Mouse (Mus musculus) mesoderm, embryonic 11.5 days (tissue): ENCODE data around the gene Cacna1d.
A peak's percentile ranks its signal among the peaks of the same experiment; 100 is the strongest.

Experiments
- DNase-seq: peaks from one replicate; pipeline ENCODE4 v3.0.0-alpha.2; 2012; ENCODE audit warnings: low read depth, low spot score

Cacna1d gene

DNA sequence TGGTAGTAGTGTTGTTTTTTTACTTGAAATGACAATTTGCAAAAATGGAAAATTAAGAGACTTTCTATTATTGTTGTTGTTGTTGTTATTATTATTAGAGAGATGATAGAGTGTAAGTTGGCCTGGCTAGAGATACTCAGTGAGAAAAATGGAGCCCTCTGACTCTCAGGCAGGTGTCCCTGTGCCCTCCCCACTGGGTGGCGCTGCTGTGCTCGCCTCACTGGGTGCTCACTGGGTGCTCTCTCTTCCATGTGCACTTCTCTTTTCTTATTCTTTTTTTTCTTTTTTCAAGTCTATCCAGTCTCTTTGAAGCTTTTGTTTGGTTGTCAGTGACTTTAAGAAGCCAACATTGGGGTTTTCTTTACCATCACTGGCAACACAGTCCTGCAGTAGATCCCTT lies 463.9 kb downstream of the Cacna1d start:
- no peak for DNase-seq

DNA sequence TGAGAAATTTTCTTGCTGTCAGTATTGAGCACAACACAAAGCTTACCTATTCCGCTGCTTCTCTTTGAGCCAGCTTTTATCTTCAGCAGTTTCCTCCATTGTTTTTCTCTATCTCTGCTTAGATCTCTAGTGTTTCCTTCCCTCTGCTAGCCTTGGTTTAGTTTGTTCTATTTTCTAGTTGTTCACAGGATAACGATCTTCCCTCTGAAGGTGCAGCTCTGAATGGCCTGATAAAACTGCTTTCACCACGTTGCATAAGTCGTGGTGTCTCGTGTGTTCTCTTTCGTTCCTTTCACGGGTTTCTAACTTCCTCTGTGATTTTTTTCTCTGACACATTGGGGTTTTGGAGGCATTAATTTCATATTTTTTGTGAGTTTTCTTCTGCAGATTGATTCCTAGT lies 466.9 kb downstream of the Cacna1d start:
- no peak for DNase-seq

DNA sequence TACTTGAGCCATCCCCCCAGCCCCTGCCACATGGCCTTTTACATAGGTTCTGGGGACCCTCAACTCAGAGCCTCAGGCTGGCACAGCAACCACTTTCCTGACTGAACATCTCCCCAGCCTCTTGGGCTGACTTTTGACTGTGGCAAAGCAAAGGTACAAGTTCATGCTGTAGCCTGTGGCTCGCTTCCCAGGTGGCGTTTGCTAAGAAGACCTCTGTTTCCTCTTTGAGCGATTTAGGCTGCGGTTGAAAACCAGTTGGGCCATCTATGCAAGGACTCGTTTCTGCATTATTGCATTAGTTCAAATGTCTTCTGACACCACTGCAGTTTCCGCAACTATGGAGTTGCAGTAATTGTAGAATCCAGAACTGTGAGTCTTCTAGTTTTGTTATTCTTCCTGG lies 468.8 kb downstream of the Cacna1d start:
- no peak for DNase-seq

DNA sequence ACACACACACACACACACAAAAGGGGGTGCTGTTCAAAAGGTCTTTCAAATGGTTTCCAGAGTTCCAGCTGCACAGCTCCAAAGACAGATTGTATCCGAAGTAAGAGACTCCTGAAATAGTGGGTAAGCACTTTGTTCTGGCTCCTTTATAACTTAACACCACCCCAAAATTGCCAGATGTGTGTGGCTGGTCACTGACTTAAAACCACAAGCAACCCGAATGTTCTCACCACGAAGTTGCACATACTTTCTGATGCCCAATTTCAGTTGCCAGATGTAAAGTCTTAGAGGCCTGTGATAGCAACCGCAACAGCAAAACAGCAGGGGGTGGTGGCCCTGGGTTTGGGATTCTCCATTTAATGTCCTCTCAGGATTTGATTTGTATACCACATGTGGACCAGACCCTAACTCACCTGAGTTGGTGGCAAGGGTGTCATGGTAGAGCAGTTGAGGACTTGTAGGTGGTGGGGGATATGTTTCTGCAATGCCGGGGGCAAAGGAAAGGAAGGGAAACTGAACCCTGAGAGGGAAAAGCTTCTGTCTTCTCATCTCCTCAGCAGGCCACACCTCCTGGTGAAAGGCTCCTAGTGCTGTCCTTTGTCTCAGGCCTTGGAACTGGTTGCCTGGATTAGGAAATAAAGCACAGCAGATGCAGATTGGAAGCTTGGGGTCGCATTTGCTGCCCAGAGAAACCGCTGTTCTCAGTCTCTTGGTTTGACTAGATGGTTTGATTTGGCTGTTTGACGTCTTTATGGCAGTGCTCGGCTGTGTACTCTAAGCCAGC lies 471.3 kb downstream of the Cacna1d start:
- DNase-seq, result no peak

DNA sequence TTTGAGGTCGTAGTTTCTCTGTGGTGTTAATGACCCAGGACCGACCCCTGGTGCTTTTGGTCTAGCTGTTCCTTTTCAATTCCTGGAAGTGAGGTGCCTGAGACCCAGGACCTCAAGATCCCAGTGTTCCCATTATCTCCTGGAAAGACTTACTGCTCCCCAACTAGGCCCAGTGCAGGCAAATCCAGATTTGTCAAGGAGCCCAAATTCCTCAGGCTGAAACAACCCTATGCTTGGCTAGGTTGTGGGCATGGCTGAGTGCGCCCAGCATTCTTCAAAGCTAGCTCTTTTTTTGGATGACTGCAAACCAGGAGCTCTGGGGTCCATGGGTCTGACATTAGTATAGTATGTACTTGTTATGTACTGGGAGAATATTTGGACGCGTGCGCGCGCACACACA lies 471.9 kb downstream of the Cacna1d start:
- DNase-seq, result no peak

DNA sequence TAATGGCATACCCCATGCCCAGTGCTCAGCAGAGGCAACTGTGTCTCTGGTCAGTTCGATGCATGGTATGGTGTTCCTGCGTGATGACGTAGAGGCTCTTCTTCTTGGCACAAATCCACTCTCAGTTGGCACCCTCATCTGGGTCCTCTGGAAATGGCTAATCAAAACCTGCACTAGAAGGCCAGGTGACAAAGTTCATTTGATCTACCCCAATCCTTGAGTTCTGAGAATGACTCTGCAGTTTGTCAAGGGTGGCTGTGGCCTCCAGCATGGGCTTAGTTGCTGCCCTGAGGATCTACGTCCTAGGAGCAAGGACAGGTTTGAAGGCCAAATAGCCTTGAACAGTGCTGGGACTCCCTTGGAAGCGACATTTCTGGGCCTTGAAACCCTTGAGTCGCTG lies 472.4 kb downstream of the Cacna1d start:
- no peak for DNase-seq

DNA sequence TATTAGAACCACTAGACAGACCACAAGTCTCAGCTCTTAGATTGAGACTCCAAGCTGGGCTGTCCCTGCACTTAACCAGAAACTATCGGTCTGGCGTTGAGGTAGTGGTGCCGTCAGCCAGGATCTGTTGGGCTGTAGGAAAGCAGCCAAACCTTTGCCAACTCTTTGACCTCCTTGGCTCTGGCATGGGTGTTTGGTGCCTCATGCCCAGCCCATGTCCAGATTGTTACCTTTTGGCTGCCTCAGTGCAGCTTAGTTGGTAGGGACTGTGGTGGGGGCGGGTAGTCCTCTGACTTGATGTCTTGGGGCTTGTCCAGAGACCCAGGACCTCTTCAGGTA lies 472.8 kb downstream of the Cacna1d start:
- no peak for DNase-seq

DNA sequence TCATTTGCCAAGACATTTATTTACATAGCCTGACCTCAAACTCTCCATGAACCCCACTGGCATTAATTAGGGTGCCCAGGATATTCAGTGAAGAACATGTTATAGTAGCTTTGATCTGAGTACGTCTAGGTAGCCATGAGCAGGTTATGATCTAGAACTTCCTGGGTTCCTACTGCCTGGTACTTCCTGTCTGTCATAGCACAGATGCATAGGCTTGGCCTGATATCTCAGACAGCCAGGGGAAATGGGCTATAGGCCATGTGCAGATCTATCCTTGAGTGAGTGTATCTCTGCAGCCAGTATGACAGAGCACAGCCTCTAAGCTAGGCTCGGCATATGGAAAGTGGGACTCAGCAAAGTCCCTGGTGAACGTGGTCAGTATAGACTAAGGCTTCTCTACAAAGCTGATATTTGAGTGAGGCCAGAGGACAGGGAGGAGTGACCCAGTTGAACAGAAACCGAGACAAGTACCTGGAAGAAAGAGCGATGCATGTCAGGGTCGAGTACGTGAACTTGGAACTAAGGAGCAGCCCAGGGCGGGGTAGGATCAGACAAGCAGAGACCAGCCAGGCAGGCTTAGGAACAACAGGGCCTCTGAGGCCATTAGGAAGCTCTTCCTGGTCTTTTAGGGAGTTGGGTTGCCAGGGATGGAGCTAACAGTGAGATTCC lies 473.3 kb downstream of the Cacna1d start:
- no peak for DNase-seq

DNA sequence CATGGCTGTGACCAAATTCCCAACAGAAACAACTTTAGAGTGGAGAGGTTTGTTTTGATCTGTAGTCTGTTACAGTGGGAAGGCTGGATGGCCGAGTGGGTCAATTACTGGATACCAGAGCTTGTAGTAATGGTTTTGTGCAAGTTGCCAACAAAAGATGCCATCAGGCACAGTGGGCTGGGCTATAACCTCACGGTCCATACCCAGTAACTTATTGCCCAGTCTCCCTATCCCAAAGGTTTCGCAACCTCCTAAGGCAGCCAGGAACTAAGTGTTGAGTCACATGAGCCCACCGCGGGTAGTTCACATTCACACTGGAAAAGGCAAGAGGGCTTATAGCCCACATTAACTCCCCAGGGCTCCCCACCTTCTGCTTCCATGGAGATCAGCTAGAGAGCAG lies 474.6 kb downstream of the Cacna1d start:
- DNase-seq, result no peak

DNA sequence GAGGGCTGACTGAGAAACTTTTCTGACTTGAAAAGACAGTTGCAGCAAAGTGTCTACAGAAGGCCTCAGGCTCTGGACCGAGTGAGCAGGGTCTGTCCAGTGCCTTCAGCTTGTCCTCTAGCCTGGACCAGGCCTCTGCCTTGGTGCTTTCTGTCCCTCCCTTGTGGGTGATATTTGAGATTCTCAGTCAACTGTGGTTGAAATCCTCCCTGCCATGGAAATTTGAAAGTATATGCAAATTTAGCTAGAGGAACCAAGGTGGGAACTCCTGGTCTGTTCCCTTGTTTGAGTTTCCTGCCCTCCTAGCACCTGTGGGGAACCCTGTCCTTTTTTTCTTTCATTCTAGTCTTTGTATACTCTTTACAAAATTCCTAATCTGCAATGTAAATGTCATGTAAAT lies 476.2 kb downstream of the Cacna1d start:
- DNase-seq, result no peak

DNA sequence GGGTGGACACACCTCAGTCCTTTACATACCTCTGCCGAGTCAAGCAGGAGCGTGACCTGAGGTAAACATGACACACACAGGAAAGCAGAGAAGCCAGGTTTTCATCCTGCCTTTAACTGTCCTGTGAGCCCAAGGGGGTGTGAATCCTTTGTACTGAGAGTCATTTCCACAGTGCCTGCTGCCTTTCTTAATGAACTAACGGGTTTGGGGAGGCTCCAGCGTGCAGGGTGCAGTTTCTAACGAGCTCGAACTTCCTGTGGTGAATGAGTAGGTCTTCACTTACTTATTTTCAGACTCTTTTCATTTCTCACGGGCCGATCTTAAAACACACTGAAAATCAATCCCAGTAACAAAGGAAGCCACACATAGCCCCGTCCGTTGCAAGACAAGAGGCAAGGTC lies 476.8 kb downstream of the Cacna1d start:
- no peak for DNase-seq

DNA sequence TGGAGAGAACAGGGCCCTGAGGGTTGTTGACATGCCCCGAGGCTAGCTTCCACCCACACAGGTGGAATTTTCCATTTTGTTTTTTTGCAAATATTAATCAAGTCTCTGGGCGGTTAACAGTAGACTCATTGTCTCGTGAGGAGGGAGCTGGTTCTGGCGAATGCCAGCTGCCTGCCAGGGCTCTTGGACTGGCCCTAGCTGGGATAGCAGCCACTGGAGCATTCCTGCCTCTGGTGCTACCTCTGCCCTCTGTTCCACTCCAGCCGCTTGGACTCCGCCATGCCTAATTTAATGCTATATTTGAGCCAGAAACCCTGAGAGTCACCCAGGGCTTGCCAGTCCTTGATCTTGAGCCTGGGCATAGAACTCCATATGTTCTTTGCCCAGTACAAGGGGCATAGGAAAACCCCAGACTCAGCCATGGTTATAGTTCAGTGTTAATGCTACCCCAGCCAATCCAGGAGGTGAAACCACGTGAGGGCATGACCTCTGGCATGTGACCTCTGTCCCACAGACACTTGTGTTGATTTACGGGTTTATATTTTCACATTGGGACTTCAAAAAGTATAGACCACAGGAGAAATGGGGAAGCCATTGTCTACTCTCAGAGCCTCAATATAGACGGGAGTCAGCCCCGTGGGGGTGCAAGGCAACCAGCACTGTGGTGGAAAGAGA lies 479.2 kb downstream of the Cacna1d start:
- DNase-seq, result no peak

DNA sequence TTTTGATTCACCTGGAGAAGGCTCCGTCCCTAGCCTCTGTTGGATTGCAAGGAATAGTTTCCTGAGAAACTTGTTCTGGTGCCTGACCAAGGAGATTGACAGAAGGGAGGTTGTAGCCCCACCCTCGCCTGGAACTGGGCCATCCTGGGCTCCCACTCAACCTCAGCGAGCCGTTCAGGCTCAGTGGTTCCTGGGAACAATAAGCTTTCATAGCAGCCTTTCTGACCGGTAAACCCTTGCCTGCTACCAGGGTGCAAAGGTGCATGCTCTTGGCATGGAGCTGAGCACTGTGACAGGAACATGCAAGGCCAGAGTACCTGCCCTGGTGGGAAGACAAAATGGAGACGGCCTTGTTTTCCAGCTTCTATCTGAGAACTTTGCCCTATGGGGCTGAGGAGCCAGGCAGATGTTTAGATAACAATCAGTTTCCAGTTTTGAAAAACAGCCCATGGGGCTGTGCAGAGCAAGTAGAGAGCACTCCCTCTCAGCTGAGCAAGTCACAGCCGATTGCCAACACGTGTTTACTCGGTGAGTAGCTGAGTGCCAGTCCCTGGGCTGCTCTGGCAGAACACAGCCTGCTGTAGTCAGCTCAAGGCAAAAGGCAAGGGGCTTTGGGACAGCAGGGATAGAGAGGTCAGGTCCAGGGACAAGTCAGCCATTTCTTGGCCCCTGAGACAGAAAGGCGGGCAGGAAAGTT lies 481.2 kb downstream of the Cacna1d start:
- DNase-seq, result no peak

DNA sequence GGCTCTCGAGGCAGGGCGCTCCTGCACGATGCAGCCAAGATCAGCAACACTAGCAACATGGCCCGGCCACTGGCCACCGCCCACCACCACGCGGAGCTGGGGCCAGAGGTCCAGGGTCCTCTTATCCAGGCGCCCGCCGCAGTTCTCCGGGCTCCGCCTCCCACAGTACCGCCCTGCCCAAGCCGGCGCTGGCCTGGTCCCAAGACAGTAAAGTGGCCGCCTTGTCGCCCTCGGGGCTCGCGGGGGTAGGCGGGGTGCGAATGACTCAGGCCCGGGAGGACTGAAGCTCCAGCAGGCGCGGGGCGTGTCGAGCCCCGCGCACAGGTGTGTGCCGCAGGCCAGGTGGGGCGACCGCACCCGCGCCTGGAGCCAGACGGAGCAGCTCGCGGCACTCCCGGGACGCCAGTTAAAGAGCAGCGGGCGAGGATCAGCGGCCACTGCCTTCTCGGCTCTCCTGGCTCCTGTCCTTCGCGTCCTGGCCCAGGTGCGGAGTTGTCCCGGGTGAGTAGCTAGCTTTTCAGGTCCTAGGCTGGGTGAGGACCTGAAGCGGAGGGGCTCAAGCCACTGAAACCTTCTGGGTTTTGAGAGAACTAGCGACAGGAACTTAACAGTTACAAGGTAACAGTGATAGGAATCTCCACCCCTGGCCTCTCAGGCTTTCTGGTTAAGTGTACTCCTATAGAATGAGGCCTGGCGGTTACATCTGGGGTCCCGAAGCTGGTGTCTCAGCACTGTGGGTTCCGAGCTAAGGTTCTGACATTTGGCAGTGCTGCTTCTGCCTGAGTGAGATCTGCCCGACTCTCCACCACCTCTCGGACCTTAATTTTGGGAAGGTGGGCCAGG lies 482.3 kb downstream of the Cacna1d start, which contains the start of the genes Il17rb and Chdh:
TSS of gene Il17rb (minus strand) at position 164 of the 843 bp plus-strand sequence.
TSS of gene Chdh (plus strand) at position 291 of the 843 bp plus-strand sequence.
- DNase-seq, result peak; percentile 41

DNA sequence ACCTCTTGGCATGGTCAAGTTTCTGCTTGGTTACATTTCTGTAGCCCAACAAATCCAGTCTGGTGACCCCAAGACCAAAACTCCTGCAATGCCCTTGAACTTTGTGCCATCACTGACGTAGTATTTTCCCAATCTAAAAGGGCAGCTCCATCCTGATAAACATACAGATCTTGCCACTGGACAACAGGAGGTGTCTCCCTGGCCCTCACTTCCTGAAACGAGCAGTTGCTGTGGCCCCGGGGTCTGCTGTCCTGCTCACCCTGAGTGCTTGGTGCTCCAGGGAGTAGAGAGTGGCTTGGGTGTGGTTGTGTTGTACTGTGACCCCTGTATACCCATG lies 491.8 kb downstream of the Cacna1d start:
- DNase-seq, result no peak

DNA sequence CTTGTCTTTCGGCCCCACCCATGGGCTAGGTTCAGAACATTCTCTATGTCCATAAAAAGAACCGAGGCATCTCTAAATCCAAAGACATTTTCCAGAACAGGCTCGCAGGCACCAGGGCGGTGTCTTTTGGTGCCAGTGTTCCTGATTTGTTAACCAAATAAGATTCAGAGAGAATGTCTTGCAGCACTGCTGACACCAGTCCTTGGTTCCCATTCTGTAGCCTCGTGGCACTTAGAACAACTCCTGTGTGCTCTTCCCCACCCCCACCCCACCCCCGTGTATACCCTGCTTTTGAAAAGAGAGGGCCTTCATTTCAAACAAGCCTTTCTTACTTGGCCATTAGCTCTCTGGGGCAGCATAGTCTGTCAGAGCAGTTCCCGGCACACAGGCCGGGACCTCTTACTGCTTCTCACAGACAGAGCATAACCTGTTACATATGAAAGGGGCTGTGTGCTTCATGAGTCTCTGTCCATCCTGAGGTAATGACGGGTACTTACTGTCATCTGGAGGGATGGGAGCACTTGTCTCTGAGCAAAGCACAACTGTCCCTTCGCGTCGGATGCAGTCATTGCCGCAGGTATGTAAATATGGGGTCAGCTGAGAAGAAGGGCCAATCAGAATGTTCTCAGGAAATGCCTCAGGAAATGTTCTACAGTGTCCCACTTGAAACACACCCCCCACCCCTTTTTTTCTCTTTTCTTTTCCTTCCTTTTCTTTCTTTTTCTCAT lies 492.3 kb downstream of the Cacna1d start:
- no peak for DNase-seq

DNA sequence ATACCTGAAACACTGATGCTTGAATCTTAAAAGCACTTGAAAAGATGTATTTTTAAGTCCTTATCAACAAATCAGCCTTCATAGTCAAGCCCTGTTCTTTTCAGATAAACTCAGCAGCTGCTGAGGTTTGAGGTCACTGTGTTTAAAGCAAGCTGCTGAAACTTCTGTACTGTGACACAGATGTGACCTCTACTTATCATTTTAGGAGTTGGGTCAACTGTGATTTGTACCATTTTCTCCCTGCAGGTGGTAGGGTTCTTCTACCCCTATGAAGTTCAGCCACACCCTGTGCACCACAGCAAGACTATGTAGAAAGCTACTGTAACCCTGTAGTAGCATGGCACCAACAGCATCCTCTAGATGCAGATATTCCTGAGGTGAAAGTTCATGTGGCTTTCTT lies 493.9 kb downstream of the Cacna1d start:
- no peak for DNase-seq

DNA sequence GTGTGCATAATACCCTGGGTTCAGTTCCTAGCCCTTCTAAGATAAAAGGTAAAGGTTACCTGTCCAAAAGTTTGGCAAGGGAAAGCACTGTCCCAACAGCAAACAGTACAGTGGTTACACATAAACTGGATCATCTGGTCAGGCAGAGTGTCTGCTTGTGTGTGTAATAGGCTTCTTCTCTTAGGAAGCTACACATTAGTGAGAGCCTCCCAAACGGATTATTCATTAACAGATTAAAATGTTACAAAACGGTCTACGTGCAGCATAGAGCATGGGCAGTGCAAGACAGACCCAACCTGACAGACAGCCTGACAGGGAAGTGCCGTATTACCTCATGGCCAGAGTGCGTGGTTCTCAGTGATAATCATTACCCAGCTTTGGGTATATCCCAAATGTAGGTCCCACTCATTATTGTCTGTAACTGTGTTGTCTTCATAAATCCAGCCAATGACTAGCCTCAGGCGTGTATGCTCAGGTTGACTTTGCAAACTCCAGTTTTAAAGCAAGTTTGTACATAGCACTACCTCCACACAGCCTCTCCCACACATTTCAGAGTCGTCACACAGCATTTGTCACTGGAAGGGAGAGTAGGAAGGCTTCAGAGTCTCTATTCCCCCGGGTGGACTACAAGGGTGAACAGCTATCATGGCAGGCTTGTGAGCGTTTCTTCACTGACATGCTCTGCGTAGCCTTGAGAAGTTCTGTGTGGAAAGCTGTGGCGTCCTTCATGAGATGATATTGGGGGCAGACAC lies 495.1 kb downstream of the Cacna1d start:
- DNase-seq, result no peak

DNA sequence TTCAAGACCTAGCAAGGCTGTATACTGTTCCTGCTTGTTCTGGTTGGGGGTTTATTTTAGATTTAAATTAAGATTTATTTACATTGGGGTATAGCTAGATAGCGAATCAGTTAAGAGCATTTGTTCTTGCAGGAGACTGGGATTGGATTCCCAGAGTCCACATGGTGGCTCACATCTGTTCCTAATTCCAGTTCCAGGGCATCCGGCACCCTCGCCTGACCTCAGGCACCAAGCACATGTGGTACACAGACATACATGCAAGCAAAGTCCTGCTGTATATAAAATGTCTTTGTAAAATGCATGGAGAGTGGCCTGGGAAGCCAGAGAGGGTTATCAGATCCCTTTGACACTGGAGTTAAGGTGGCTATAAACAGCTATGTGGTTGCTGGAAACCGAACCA lies 496.3 kb downstream of the Cacna1d start:
- DNase-seq, result peak; percentile 42
